In the genomic region with DNA sequence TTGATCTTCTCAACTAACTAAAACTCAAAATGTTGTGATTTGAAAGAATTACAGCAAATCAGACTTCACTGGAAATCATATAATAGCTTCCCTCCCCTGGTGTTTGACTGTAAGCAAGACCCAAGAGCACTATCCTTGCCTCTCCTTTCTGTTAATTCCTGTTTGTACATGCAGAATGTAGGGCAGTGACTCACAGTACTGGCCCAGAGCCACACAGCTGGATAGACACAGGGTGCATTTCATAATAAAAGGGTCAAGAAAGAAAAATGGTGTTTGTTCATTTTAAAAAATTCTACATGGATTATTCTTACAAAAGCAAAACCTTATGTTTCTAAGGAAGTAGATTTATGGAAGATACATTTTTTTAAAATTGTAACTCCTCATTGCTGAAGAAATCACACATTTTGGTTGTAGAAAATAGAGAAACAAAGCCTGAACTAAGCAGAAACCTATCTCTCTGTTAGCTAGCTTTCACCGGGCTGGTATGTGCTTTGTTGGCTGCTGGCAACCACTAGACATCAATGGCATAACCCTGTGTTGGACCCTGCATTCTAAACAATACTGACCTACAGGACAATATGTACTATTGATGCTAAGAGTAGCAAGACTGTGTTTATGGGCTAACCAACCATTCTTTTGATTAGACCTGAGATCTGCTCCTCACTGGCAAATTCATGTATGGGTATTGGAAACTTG, we compare ENCODE assay signal across 9 mouse cellular contexts.
DNase-seq lines count a peak whose midpoint lies in the region; ATAC-seq and TF ChIP-seq lines count a peak whose summit lies in the region.
"Had no signal": no experiment of that assay in that cellular context is flagged by ENCODE, and none has a peak within 500 bp of the region (broad histone marks: within the 10 kb centered on the region; RNA-seq: fewer than 3 reads in every experiment).

No protein-coding gene starts in this region.

- H3K4me1 ChIP-seq in limb, embryonic 13.5 days, result peaks cover 5% of the 10 kb centered on the region
- peaks cover 5% of the 10 kb centered on the region for H3K4me1 ChIP-seq in limb, embryonic 10.5 days
- no peaks in the 10 kb centered on the region for H3K4me1 ChIP-seq in kidney, postnatal 0 days (replicated peaks; ENCODE audit: insufficient read depth, low read length)
- H3K4me1 ChIP-seq in forebrain, embryonic 11.5 days (replicated peaks; ENCODE audit: control insufficient read depth, insufficient read depth, low read length), result no peaks in the 10 kb centered on the region
- H3K4me1 ChIP-seq in midbrain, embryonic 13.5 days (replicated peaks), result no peaks in the 10 kb centered on the region

- no peaks in the 10 kb centered on the region for H3K36me3 ChIP-seq in limb, embryonic 13.5 days
- no peaks in the 10 kb centered on the region for H3K36me3 ChIP-seq in limb, embryonic 10.5 days
- H3K36me3 ChIP-seq in kidney, postnatal 0 days (ENCODE audit: insufficient read depth, low read length), result no peaks in the 10 kb centered on the region
- H3K36me3 ChIP-seq in forebrain, embryonic 11.5 days (ENCODE audit: control insufficient read depth, insufficient read depth, low read length), result no peaks in the 10 kb centered on the region
- H3K36me3 ChIP-seq in midbrain, embryonic 13.5 days, result no peaks in the 10 kb centered on the region

- TF ChIP-seq CTCF in gastrocnemius, adult 2 months (IDR thresholded peaks at IDR 0.05), result no peak
- no peak for TF ChIP-seq CTCF in kidney, postnatal 0 days (IDR thresholded peaks at IDR 0.05; ENCODE audit: low read depth)

- H3K27me3 ChIP-seq in limb, embryonic 13.5 days, result no peaks in the 10 kb centered on the region
- no peaks in the 10 kb centered on the region for H3K27me3 ChIP-seq in limb, embryonic 10.5 days (ENCODE audit: low read depth, poor library complexity, severe bottlenecking)
- H3K27me3 ChIP-seq in kidney, postnatal 0 days (ENCODE audit: insufficient read depth, low read length), result no peaks in the 10 kb centered on the region
- H3K27me3 ChIP-seq in forebrain, embryonic 11.5 days (ENCODE audit: control insufficient read depth, insufficient read depth, low read length), result no peaks in the 10 kb centered on the region
- H3K27me3 ChIP-seq in midbrain, embryonic 13.5 days, result no peaks in the 10 kb centered on the region

- WGBS in limb, embryonic 13.5 days, result 80% methylated on average over 1 of the region's 1 CpGs
- 95% methylated on average over 1 of the region's 1 CpGs for WGBS in limb, embryonic 10.5 days
- 71% methylated on average over 1 of the region's 1 CpGs for WGBS in kidney, postnatal 0 days
- WGBS in forebrain, embryonic 11.5 days, result 85% methylated on average over 1 of the region's 1 CpGs
- 91% methylated on average over 1 of the region's 1 CpGs for WGBS in midbrain, embryonic 13.5 days

- H3K4me2 ChIP-seq in limb, embryonic 13.5 days (replicated peaks), result no peak overlapping the region
- H3K4me2 ChIP-seq in kidney, postnatal 0 days (ENCODE audit: low read length), result no peak overlapping the region
- H3K4me2 ChIP-seq in forebrain, embryonic 11.5 days (ENCODE audit: low read depth, low read length, severe bottlenecking), result no peak overlapping the region
- H3K4me2 ChIP-seq in midbrain, embryonic 13.5 days (replicated peaks), result no peak overlapping the region

- H3K9ac ChIP-seq in limb, embryonic 13.5 days, result no peak overlapping the region
- H3K9ac ChIP-seq in kidney, postnatal 0 days (ENCODE audit: low read depth, low read length), result no peak overlapping the region
- no peak overlapping the region for H3K9ac ChIP-seq in forebrain, embryonic 11.5 days (ENCODE audit: low read length)
- H3K9ac ChIP-seq in midbrain, embryonic 13.5 days (replicated peaks), result no peak overlapping the region

- no peak overlapping the region for H3K4me3 ChIP-seq in limb, embryonic 13.5 days
- no peak overlapping the region for H3K4me3 ChIP-seq in limb, embryonic 10.5 days
- no peak overlapping the region for H3K4me3 ChIP-seq in gastrocnemius, adult 2 months
- no peak overlapping the region for H3K4me3 ChIP-seq in kidney, postnatal 0 days (replicated peaks; ENCODE audit: low read depth, low read length)
- H3K4me3 ChIP-seq in forebrain, embryonic 11.5 days (ENCODE audit: low read depth, low read length), result no peak overlapping the region
- no peak overlapping the region for H3K4me3 ChIP-seq in midbrain, embryonic 13.5 days (replicated peaks)

- 0 out of 2 replicates have a peak, but pooled peaks cover 2% of the 10 kb centered on the region for H3K9me3 ChIP-seq in limb, embryonic 13.5 days
- no peaks in the 10 kb centered on the region for H3K9me3 ChIP-seq in limb, embryonic 10.5 days (replicated peaks)
- no peaks in the 10 kb centered on the region for H3K9me3 ChIP-seq in kidney, postnatal 0 days (replicated peaks; ENCODE audit: low read length)
- H3K9me3 ChIP-seq in forebrain, embryonic 11.5 days (ENCODE audit: control insufficient read depth, low read length), result no peaks in the 10 kb centered on the region
- no peaks in the 10 kb centered on the region for H3K9me3 ChIP-seq in midbrain, embryonic 13.5 days

- peak; percentile 70; the same call in 1 of the 2 replicates for ATAC-seq in limb, embryonic 13.5 days (ENCODE audit: low FRiP score, low read depth)
- ATAC-seq in kidney, postnatal 0 days (replicated peaks; ENCODE audit: low FRiP score, low read depth), result no peak
- ATAC-seq in forebrain, embryonic 11.5 days (replicated peaks; ENCODE audit: low FRiP score), result no peak
- ATAC-seq in midbrain, embryonic 13.5 days, result no peak

- H3K27ac ChIP-seq in limb, embryonic 13.5 days, result no peak overlapping the region
- no peak overlapping the region for H3K27ac ChIP-seq in limb, embryonic 10.5 days
- H3K27ac ChIP-seq in gastrocnemius, adult 2 months, result peak overlapping the region; percentile 64
- H3K27ac ChIP-seq in kidney, postnatal 0 days, result no peak overlapping the region
- H3K27ac ChIP-seq in forebrain, embryonic 11.5 days (ENCODE audit: low read depth, low read length), result no peak overlapping the region
- H3K27ac ChIP-seq in midbrain, embryonic 13.5 days, result no peak overlapping the region
- H3K27ac ChIP-seq: macrophage had no signal

- no peak for DNase-seq in limb, embryonic 10.5 days (ENCODE audit: low spot score)
- peak; percentile 87 for DNase-seq in gastrocnemius, adult 2 months
- DNase-seq in kidney, postnatal 0 days (ENCODE audit: low spot score), result peak; percentile 72
- DNase-seq in skeletal muscle tissue, adult 2 months (ENCODE audit: low read depth, low spot score), result peak; percentile 79
- no peak for DNase-seq in forebrain, embryonic 11.5 days (ENCODE audit: low spot score)
- DNase-seq in layer of hippocampus, adult 18-20 months (ENCODE audit: low spot score in 2 of 2), result no peak

- intact Hi-C loops in gastrocnemius, adult 2 months (cut with DNase I), result loop anchor here (5.0 kb wide), 1 partner anchor 275 kb away; no protein-coding TSS in a partner anchor

Comparison
In these comparisons a context has a peak if more than half of its experiments do, and no peak if none do; other contexts are left out.
1. DNase-seq: peak in gastrocnemius, adult 2 months (single experiment), kidney, postnatal 0 days (single experiment) and skeletal muscle tissue, adult 2 months (single experiment); none in limb, embryonic 10.5 days (single experiment), forebrain, embryonic 11.5 days (single experiment) and layer of hippocampus, adult 18-20 months (0 of 2).